Mouse (Mus musculus): ENCODE results near the gene 1600002K03Rik. TPM values are rescaled to one million over a fixed set of nuclear protein-coding genes. Genes with fewer than 3 reads are reported as not detected.

Gene 1600002K03Rik
- polyA plus RNA-seq, 1 experiment from 2014 or later = 10.3 TPM

- Histone ChIP-seq H3K4me1 (ENCODE audit: control insufficient read depth, insufficient read depth, low read length) (peaks cover 17% of the 10 kb centered on the region), H3K27me3 (ENCODE audit: control insufficient read depth, insufficient read depth, low read length) (no peaks in the 10 kb centered on the region; the same call in 1 of the 2 replicates), H3K27ac (ENCODE audit: low read depth, low read length) (no peak overlapping the region), H3K9ac (ENCODE audit: low read depth, low read length) (no peak overlapping the region), H3K9me3 (ENCODE audit: control insufficient read depth, low read length) (no peaks in the 10 kb centered on the region), H3K4me2 (replicated peaks; ENCODE audit: low read depth, low read length) (no peak overlapping the region), H3K36me3 (ENCODE audit: control insufficient read depth, insufficient read depth, low read length) (peaks cover 31% of the 10 kb centered on the region), H3K4me3 (ENCODE audit: low read length) (no peak overlapping the region)
- ATAC-seq (ENCODE audit: low FRiP score, low TSS enrichment) = no peak
- 52% methylated on average over 2 of the region's 2 CpGs for WGBS
Observed at GRCm38 (mm10) chr10:80174705-80175104, 2.0 kb downstream of the 1600002K03Rik start.

DNA sequence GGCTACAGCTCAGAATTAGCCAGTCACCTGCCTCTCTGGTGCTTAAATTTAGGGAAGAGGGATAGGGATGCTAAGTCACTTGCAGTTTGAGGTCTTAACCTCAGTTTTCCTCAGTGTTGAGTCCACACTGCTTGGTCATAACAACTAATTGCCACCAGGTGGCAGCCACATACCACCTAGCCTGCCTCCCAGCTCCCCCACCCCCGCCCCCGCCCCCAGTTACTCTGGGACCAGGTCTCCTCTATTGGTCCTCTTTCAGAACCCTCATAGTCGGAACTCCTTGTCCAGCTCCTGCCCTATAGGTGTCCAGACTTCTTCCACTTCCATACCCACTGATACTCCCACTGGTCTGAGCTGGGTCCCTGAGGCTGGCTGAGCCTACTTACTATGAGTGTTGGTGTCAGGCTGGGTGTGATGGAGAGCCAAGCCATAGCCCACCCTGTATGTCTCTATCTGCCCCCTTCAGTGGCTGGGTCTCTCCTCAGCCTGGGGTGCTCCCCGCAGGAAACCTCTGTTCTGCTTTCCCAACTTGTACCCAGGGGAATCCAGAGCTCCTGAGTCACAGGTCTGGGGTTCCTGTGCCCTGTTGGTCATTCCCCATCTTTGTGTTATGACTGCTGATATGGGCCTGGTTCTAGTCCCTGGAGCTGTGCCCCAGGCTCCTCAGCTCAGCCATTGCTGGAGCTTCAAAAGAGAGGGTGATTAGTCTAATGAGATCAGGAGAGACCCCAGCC lies 3.0 kb downstream of the 1600002K03Rik start:
- H3K4me1 ChIP-seq (ENCODE audit: control insufficient read depth, insufficient read depth, low read length) = peaks cover 17% of the 10 kb centered on the region
- no peak for ATAC-seq (ENCODE audit: low FRiP score, low TSS enrichment)
- H3K9me3 ChIP-seq (ENCODE audit: control insufficient read depth, low read length) = no peaks in the 10 kb centered on the region
- H3K27ac ChIP-seq (ENCODE audit: low read depth, low read length) = no peak overlapping the region
- peak overlapping the region; percentile 23; the same call in 1 of the 2 replicates for H3K9ac ChIP-seq (ENCODE audit: low read depth, low read length)
- no peak overlapping the region for H3K4me2 ChIP-seq (replicated peaks; ENCODE audit: low read depth, low read length)
- 21% methylated on average over 4 of the region's 4 CpGs for WGBS
- peaks cover 21% of the 10 kb centered on the region for H3K36me3 ChIP-seq (ENCODE audit: control insufficient read depth, insufficient read depth, low read length)
- H3K4me3 ChIP-seq (ENCODE audit: low read length) = no peak overlapping the region
- H3K27me3 ChIP-seq (ENCODE audit: control insufficient read depth, insufficient read depth, low read length) = no peaks in the 10 kb centered on the region; the same call in 1 of the 2 replicates

DNA sequence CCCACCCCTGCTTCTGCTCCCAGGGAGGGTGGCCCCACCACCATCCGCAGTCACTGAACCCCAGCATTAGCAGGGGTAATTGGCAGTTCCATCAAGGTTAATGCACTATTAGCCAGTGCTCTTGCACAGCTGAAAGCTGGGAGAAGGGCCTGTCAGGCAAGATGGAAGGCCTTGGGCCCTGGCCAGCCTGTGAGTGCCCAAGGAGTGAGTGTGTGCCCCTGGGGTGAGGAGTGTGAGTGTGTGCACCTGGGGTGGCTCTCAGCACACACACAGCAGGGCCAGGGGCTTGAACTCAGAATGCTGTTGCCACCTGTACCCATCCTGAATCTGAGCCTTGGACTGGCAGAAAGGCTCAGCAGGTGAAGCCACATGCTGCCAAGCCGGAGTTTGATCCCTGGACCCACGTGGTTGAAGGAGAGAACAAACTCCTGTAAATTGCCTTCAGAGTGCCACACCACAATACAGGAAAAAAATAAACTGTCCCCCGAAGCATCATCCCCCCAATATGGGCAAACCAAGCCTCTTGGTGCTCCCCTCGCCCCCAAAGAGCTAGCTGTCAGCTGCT lies 3.6 kb downstream of the 1600002K03Rik start:
- no peak overlapping the region for H3K4me2 ChIP-seq (replicated peaks; ENCODE audit: low read depth, low read length)
- peaks cover 21% of the 10 kb centered on the region for H3K4me1 ChIP-seq (ENCODE audit: control insufficient read depth, insufficient read depth, low read length)

GRCm38 (mm10) chr10:80177441-80178279 lies 4.9 kb downstream of the 1600002K03Rik start:
- Histone ChIP-seq H3K9ac (ENCODE audit: low read depth, low read length) (no peak overlapping the region), H3K9me3 (ENCODE audit: control insufficient read depth, low read length) (no peaks in the 10 kb centered on the region), H3K36me3 (ENCODE audit: control insufficient read depth, insufficient read depth, low read length) (peaks cover 7% of the 10 kb centered on the region; the same call in 1 of the 2 replicates), H3K4me2 (replicated peaks; ENCODE audit: low read depth, low read length) (no peak overlapping the region), H3K4me1 (ENCODE audit: control insufficient read depth, insufficient read depth, low read length) (peaks cover 14% of the 10 kb centered on the region), H3K27ac (ENCODE audit: low read depth, low read length) (no peak overlapping the region), H3K27me3 (ENCODE audit: control insufficient read depth, insufficient read depth, low read length) (no peaks in the 10 kb centered on the region; the same call in 1 of the 2 replicates), H3K4me3 (ENCODE audit: low read length) (no peak overlapping the region)
- ATAC-seq (ENCODE audit: low FRiP score, low TSS enrichment) = no peak
- WGBS = 75% methylated on average over 7 of the region's 7 CpGs

More for the DNA sequence above, 3.6 kb downstream of the 1600002K03Rik start:
- H3K27me3 ChIP-seq (ENCODE audit: control insufficient read depth, insufficient read depth, low read length) = no peaks in the 10 kb centered on the region; the same call in 1 of the 2 replicates
- H3K9me3 ChIP-seq (ENCODE audit: control insufficient read depth, low read length) = no peaks in the 10 kb centered on the region
- H3K27ac ChIP-seq (ENCODE audit: low read depth, low read length) = no peak overlapping the region
- peaks cover 15% of the 10 kb centered on the region for H3K36me3 ChIP-seq (ENCODE audit: control insufficient read depth, insufficient read depth, low read length)
- no peak overlapping the region for H3K4me3 ChIP-seq (ENCODE audit: low read length)
- no peak overlapping the region for H3K9ac ChIP-seq (ENCODE audit: low read depth, low read length)
- ATAC-seq (ENCODE audit: low FRiP score, low TSS enrichment) = no peak
- WGBS = 86% methylated on average over 5 of the region's 5 CpGs

GRCm38 (mm10) chr10:80179068-80180051 lies 6.6 kb downstream of the 1600002K03Rik start, which contains the start of gene Efna2:
Efna2 (plus strand) TSS chr10:80179482.
- Histone ChIP-seq H3K9ac (ENCODE audit: low read depth, low read length) (peak within 1 kb of the TSS; percentile 82), H3K4me2 (replicated peaks; ENCODE audit: low read depth, low read length) (peak within 1 kb of the TSS; percentile 81), H3K27me3 (ENCODE audit: control insufficient read depth, insufficient read depth, low read length) (no peaks in the 10 kb centered on the region; the same call in 1 of the 2 replicates), H3K27ac (ENCODE audit: low read depth, low read length) (no peak within 1 kb of the TSS; the same call in 1 of the 2 replicates), H3K9me3 (ENCODE audit: control insufficient read depth, low read length) (no peaks in the 10 kb centered on the region), H3K4me3 (ENCODE audit: low read length) (peak within 1 kb of the TSS; percentile 75), H3K4me1 (ENCODE audit: control insufficient read depth, insufficient read depth, low read length) (peaks cover 11% of the 10 kb centered on the region), H3K36me3 (ENCODE audit: control insufficient read depth, insufficient read depth, low read length) (peaks cover 7% of the 10 kb centered on the region; the same call in 1 of the 2 replicates)
- 1% methylated on average over 70 of the region's 106 CpGs for WGBS
- peak; percentile 71 for ATAC-seq (ENCODE audit: low FRiP score, low TSS enrichment)

DNA sequence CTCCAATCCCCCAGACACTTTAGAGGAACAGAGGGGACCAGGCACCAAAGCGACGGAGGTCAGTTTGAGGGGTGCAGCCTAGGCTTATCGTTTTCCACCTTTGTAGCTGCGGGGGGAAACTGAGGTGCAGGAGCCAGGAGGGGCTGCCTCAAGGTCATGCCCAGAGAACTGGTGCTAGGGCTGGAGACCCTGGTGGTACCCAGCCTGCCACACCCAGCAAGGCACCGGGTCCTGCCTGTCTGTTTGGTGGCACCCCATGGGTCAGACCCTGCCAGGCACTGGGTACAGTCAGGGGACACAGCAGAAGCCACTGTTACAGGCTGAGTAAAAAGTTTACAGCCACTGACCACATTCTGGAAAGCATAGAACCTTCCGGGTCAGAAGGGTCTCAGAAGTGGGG lies 7.5 kb downstream of the 1600002K03Rik start:
- Histone ChIP-seq H3K9me3 (ENCODE audit: control insufficient read depth, low read length) (no peaks in the 10 kb centered on the region), H3K4me2 (replicated peaks; ENCODE audit: low read depth, low read length) (peak overlapping the region; percentile 81), H3K27ac (ENCODE audit: low read depth, low read length) (no peak overlapping the region), H3K27me3 (ENCODE audit: control insufficient read depth, insufficient read depth, low read length) (no peaks in the 10 kb centered on the region; the same call in 1 of the 2 replicates), H3K36me3 (ENCODE audit: control insufficient read depth, insufficient read depth, low read length) (peaks cover 3% of the 10 kb centered on the region; the same call in 1 of the 2 replicates), H3K9ac (ENCODE audit: low read depth, low read length) (peak overlapping the region; percentile 82), H3K4me3 (ENCODE audit: low read length) (peak overlapping the region; percentile 75), H3K4me1 (ENCODE audit: control insufficient read depth, insufficient read depth, low read length) (peaks cover 11% of the 10 kb centered on the region)
- ATAC-seq (ENCODE audit: low FRiP score, low TSS enrichment) = no peak
- WGBS = 45% methylated on average over 6 of the region's 6 CpGs

DNA sequence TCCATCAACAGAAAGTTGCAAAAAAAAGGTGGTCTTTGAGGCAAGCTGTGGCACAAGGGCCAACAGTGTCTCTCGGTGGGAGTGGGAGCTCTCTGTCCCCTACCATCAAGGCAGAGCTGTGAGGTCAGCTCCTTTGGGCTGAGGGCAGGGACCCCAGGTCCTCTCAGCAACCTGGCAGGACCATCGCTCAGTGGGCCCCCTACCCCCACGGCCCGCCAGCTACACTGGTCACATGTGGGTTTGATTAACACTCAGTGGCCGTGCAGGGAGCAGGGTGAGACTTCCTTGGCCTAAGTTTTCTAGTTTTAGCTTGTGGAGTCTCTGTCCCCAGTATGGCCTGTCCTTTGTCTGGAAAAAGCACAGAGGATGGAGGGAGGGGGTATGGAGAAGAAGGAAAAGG lies 8.1 kb downstream of the 1600002K03Rik start:
- Histone ChIP-seq H3K27ac (ENCODE audit: low read depth, low read length) (no peak overlapping the region), H3K4me1 (ENCODE audit: control insufficient read depth, insufficient read depth, low read length) (peaks cover 11% of the 10 kb centered on the region), H3K4me3 (ENCODE audit: low read length) (peak overlapping the region; percentile 75; the same call in 1 of the 2 replicates), H3K9me3 (ENCODE audit: control insufficient read depth, low read length) (no peaks in the 10 kb centered on the region), H3K36me3 (ENCODE audit: control insufficient read depth, insufficient read depth, low read length) (peaks cover 3% of the 10 kb centered on the region; the same call in 1 of the 2 replicates), H3K4me2 (replicated peaks; ENCODE audit: low read depth, low read length) (peak overlapping the region; percentile 81), H3K27me3 (ENCODE audit: control insufficient read depth, insufficient read depth, low read length) (no peaks in the 10 kb centered on the region; the same call in 1 of the 2 replicates), H3K9ac (ENCODE audit: low read depth, low read length) (peak overlapping the region; percentile 82; the same call in 1 of the 2 replicates)
- ATAC-seq (ENCODE audit: low FRiP score, low TSS enrichment) = no peak
- WGBS = 45% methylated on average over 5 of the region's 5 CpGs

- H3K9ac ChIP-seq (ENCODE audit: low read depth, low read length) = no peak overlapping the region
- no peak overlapping the region for H3K4me3 ChIP-seq (ENCODE audit: low read length)
- H3K4me1 ChIP-seq (ENCODE audit: control insufficient read depth, insufficient read depth, low read length) = peaks cover 11% of the 10 kb centered on the region
- 94% methylated on average over 7 of the region's 7 CpGs for WGBS
- H3K36me3 ChIP-seq (ENCODE audit: control insufficient read depth, insufficient read depth, low read length) = peaks cover 4% of the 10 kb centered on the region; the same call in 1 of the 2 replicates
- ATAC-seq (ENCODE audit: low FRiP score, low TSS enrichment) = no peak
- no peaks in the 10 kb centered on the region for H3K9me3 ChIP-seq (ENCODE audit: control insufficient read depth, low read length)
- H3K27me3 ChIP-seq (ENCODE audit: control insufficient read depth, insufficient read depth, low read length) = no peaks in the 10 kb centered on the region; the same call in 1 of the 2 replicates
- no peak overlapping the region for H3K4me2 ChIP-seq (replicated peaks; ENCODE audit: low read depth, low read length)
- H3K27ac ChIP-seq (ENCODE audit: low read depth, low read length) = no peak overlapping the region
Observed at GRCm38 (mm10) chr10:80182547-80182946, 9.8 kb downstream of the 1600002K03Rik start.

Data from kidney, embryonic 14.5 days (tissue).